Mouse (Mus musculus) megakaryocyte-erythroid progenitor cell, adult 5-6 weeks (primary cell): ENCODE results near the gene Slc22a23. TPM values are rescaled to one million over a fixed set of nuclear protein-coding genes. Genes with fewer than 3 reads are reported as not detected.
A peak's percentile ranks its signal among the peaks of the same experiment; 100 is the strongest.

Experiments used
- ATAC-seq: replicated peaks from 2 replicates; pipeline ENCODE4 v1.8.0; 2016; ENCODE audit warnings: mild to moderate bottlenecking, inconsistent platforms; ENCODE audit not compliant: severe bottlenecking, poor library complexity, low FRiP score, low TSS enrichment
- total RNA-seq, 2 experiments: library from RNA; stranded (forward) in 1 of 2; stranded (reverse) in 1 of 2; fragments of 200-1000, 215-1000 nt in 1 of 2; fragments of >200 nt in 1 of 2; fragmentation: Nextera tagmentation in 1 of 2; gene quantifications; 2 replicates each; pipeline ENCODE4 v1.2.3; 2014 to 2017

Gene Slc22a23
- total RNA-seq, 2 experiments from 2014 or later = 29.1 to 35.5 TPM

- ATAC-seq = no peak
These were observed 137.1 kb downstream of the Slc22a23 start for GRCm38 (mm10) chr13:34207714-34208470.

- no peak for ATAC-seq
These were observed 139.8 kb downstream of the Slc22a23 start for GRCm38 (mm10) chr13:34205216-34205615.

- no peak for ATAC-seq
These were observed 149.3 kb downstream of the Slc22a23 start for GRCm38 (mm10) chr13:34195676-34196075.

- ATAC-seq = no peak
These were observed 151.6 kb downstream of the Slc22a23 start for GRCm38 (mm10) chr13:34193384-34193783.

GRCm38 (mm10) chr13:34192414-34193191 is 152.4 kb downstream of the Slc22a23 start:
- no peak for ATAC-seq

GRCm38 (mm10) chr13:34187571-34187970 is 157.4 kb downstream of the Slc22a23 start:
- peak; percentile 84 for ATAC-seq

GRCm38 (mm10) chr13:34185371-34185770 is 159.6 kb downstream of the Slc22a23 start:
- no peak for ATAC-seq

GRCm38 (mm10) chr13:34181624-34182023 is 163.4 kb downstream of the Slc22a23 start:
- no peak for ATAC-seq

GRCm38 (mm10) chr13:34174025-34174424 is 171.0 kb downstream of the Slc22a23 start:
- ATAC-seq = no peak

GRCm38 (mm10) chr13:34163304-34163975 is 181.5 kb downstream of the Slc22a23 start:
- no peak for ATAC-seq

GRCm38 (mm10) chr13:34162491-34163303 is 182.3 kb downstream of the Slc22a23 start, which contains the start of gene Psmg4:
TSS of gene Psmg4 (plus strand) at chr13:34162964.
- peak; percentile 96 for ATAC-seq

- ATAC-seq = no peak
These were observed 185.1 kb downstream of the Slc22a23 start for GRCm38 (mm10) chr13:34159926-34160325.

- ATAC-seq = no peak
These were observed 187.3 kb downstream of the Slc22a23 start for GRCm38 (mm10) chr13:34157596-34158157.

- no peak for ATAC-seq
These were observed 188.2 kb downstream of the Slc22a23 start for GRCm38 (mm10) chr13:34156840-34157185.

GRCm38 (mm10) chr13:34156133-34156839 is 188.7 kb downstream of the Slc22a23 start:
- peak; percentile 76 for ATAC-seq

GRCm38 (mm10) chr13:34154931-34155272 is 190.1 kb downstream of the Slc22a23 start:
- no peak; the same call in 1 of the 2 replicates for ATAC-seq

GRCm38 (mm10) chr13:34154217-34154930 is 190.6 kb downstream of the Slc22a23 start:
- ATAC-seq = peak; percentile 42; the same call in 1 of the 2 replicates
